Mouse (Mus musculus) natural killer cell, adult 2 months (primary cell): ENCODE data around the gene Prkra.
"Not testable (repeated sequence)": the region's sequence is repeated elsewhere in the genome, so short reads cannot be mapped to it uniquely, and the experiment has no call there.

Experiments
- DNase-seq, 2 experiments: peaks; one replicate each; pipeline ENCODE4 v3.0.0; 2022; ENCODE audit warnings: low spot score in 2 of 2

Gene Prkra

DNA sequence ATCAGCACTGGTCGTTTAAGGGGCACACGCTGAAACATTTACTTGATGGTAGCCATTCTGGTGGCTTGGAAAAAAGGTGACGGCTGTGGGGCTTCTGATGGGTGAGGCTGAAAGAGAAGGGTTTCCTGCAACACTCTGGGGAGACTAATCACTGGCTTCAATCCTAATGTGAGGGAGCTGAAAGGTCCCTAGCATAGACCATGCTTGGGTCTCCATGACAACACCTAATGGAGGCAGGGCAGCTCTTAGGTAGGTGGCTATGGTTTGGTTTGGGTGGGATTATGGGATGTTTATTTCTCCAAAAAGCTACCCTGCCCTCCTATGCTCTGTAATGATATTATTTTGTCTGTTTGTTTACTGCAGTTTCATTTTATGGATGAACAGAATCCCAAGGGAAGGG lies 7.6 kb upstream of the Prkra start:
- no peak for DNase-seq

DNA sequence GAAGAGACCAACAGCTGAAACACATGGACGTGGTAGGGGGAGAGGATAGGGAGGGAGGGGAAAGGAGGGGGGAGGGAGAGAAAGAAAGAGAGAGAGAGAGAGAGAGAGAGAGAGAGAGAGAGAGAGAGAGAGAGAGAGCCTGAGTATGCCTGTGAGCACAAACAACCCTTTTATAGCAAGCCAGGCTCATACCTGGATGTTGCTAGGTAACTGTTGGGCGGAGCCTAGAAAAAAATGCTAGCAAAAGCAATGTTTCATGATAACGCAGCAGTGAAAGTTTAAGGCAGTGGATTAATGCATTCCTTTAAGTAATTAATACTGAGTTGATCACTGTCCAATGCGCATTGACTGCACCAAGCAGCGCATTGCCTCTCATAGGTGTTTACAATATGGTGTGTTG lies 6.8 kb upstream of the Prkra start:
- no peak for DNase-seq

GRCm38 (mm10) chr2:76653070-76653469 lies 5.3 kb upstream of the Prkra start:
- DNase-seq = no peak

DNA sequence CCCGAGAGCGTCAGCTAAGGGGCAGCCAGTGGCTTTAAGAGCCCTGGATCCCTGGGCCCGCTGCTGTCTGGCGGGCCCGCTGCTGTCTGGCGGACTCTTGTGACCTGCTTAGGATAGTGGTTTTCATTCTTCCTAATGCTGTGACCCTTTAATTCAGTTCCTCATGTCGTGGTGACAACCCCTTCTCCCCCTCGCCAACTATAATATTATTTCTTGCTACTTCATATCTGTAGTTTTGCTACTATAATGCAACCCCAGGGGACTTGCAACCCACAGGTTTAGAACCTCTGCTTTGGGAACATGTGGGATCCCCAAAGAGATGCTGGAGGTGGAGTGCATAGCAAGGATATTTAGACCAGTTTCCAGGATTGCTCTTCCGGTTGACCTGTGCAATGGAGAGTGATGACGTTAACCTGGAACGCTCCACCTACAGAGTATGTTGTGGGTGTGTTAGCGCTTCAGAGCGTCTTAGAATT lies 889 bp upstream of the Prkra start:
- no peak for DNase-seq

DNA sequence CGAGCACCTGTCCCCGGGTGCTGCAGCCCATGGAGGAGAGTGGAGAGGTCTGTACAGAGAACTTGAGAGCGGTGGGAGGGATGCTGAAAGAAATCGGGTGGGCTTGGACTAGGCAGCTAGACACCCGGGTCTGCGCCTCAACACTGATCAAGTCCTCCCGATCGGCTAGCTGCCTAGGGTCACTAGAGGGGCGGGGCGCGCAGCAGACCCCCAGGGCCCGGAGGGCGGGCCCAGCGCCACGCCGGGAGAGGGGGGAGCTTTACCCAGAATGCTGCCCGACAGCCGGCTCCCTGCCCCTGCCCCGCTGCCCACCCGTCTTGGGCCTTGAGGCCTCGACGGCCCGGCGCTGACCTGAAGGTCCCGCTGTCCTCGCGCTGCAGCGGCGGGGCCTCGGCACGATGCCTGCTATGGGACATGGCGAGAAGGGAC lies 360 bp downstream of the Prkra start:
- DNase-seq = no peak

DNA sequence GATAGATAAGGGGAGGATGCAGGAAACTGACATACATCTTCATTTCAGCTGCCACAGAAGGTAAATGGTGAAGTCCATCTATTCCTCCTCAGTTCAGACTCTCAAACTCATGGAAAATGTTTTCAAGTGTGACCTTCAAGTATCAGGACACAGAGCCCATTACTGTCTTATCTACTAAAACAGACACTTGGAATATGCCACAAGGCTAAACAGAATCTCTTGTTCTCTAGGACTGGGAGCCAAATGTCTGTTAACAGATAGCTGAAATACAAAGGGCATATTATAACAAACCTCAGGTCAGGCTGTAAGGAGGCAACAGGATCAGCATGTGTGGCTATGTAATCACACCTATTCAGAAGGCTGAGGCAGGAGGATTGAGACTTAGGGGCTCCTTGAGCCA lies 4.0 kb downstream of the Prkra start:
- no peak for DNase-seq

- DNase-seq = no peak
These were observed 8.2 kb downstream of the Prkra start for GRCm38 (mm10) chr2:76639637-76640036.

- no peak for DNase-seq
These were observed 16.2 kb downstream of the Prkra start for GRCm38 (mm10) chr2:76631600-76631999.

DNA sequence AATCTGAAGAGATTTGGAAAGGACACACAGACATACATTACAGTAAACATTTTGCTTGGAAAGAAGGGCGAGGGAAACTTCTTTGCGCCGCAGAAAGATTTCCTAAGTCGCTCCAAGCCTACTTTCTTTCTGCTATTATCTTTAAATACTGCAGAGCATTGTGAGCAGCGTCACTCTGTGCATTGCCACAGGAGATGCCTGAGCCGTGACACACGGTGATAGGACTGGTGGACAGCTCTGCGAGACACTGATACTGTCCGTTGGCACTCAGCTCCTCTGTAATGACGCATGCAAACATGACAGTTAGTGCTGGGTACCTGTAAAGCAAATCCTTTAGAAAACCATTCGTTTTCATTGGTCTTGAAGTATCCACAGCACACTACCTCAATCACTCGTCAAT lies 17.5 kb downstream of the Prkra start:
- no peak for DNase-seq

DNA sequence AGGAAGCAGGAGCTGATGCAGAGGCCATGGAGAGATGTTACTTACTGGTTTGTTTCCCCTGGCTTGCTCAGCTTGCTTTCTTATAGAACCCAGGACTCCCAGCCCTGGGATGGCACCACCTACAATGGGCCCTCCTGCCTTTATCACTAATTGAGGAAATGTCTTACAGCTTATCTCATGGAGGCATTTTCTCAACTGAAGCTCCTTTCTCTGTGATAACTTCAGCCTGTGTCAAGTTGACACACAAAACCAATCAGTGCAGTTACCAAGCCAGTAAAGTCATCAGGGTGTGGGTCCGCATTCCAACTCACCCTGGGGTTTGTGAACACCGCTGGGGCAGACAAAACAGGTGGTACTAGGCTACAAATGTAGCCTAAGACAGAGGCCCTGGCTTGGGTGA lies 25.5 kb downstream of the Prkra start:
- DNase-seq = not testable (repeated sequence)

GRCm38 (mm10) chr2:76621724-76622123 lies 26.1 kb downstream of the Prkra start:
- no peak for DNase-seq

- DNase-seq = no peak
These were observed 27.6 kb downstream of the Prkra start for GRCm38 (mm10) chr2:76620188-76620587.

GRCm38 (mm10) chr2:76618078-76618477 lies 29.7 kb downstream of the Prkra start:
- DNase-seq = no peak

- no peak for DNase-seq
These were observed 35.8 kb downstream of the Prkra start for GRCm38 (mm10) chr2:76611996-76612395.

DNA sequence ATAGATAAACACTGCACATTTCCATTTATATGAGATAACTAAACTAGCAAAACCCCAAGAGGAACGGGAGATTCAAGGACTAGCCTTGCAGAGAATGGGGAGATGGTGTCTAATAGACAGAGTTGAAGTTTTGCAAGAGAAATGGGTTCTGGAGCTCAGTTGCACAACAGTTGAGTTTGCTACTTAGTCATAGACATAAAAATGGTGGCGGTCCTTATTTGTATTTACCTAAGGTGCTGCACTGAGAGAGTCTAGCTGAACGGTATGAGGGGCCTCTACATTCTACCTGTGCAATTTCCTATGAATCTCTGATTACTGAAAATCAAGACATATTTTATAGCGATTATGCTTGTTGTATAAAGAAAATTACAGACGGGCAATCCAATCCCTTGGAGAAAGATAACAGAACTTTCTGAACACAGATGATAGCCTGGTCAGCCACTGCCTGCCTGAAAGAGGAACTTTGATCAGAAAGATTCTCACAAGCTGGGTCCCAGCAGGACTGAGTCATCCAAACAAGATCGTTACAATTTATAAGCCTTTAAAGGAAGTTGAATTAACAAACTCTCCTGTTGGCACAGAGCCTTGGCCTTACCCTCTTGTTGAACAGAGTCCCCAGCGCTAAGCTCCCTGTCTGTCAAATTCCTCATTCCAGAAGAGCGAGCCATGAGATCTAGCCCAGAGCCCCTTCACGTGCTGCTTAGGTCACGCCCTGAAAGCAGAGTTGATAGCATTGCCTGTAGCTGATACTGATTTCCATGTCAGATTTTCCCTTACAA lies 37.3 kb downstream of the Prkra start:
- DNase-seq = no peak

GRCm38 (mm10) chr2:76606704-76607103 lies 41.1 kb downstream of the Prkra start:
- DNase-seq = no peak

DNA sequence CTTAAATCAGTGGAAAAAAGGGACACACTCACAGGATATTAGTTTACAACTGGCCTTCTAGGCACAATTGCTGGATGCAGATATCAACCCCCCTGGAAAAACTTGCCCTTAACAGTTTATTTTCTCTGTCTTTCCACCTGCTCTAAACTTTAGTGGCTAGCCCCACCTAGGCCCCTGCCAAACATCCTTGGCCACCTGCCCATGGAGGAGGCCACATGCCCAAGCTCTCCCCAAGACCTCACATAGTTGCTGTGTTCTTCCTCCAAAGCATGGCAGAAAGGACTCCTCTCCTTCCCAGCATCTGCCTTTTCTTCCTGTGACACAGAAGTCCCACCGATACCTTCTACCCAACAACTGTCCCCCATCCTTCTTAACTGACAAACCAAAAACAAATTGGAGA lies 45.6 kb downstream of the Prkra start:
- no peak for DNase-seq

DNA sequence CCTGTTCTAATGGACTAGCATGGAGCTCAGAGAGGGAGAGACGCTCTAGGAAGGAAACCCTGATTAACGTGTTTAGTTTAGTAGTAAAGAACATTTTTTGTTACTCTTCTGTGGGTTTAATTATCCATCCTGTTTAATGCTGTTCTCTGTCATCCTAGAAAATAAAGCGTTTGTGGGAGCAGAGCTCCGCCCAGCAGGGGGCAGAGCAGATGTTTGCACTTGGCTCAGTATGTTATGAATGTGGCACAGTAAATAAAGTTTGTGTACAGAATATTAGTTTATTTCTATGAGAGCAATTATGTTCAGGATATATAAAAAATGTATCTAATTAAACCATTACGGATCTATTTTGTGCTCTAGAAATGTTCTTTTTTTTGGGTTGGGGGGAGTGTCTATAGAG lies 48.6 kb downstream of the Prkra start:
- no peak for DNase-seq

- DNase-seq = no peak
These were observed 50.3 kb downstream of the Prkra start for GRCm38 (mm10) chr2:76597521-76597920.

DNA sequence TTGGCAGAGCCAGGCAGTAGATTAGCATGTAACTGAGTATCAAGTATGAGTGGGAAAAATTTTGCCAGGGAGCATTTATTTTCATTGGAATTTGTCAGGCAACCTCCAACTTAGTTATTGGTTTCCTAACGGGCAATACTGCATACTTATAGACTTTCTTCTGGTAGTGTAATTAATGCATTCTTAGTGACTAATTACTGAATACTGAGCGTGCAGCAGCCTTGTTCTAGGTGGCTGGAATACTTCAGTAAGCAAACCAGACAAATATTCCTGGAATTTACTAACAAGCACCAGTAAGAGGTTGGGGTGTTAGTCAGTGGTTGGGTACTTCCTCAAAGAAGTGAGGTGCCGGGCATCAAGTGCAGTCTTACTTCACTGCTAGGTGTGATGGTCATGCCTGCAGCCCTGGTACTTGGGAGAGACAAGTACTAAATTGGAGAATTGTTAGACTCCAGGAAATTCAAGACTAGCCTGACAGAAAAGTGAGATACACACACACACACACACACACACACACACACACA lies 55.4 kb downstream of the Prkra start:
- DNase-seq = no peak

- DNase-seq = no peak
These were observed 57.6 kb downstream of the Prkra start for GRCm38 (mm10) chr2:76590221-76590620.

DNA sequence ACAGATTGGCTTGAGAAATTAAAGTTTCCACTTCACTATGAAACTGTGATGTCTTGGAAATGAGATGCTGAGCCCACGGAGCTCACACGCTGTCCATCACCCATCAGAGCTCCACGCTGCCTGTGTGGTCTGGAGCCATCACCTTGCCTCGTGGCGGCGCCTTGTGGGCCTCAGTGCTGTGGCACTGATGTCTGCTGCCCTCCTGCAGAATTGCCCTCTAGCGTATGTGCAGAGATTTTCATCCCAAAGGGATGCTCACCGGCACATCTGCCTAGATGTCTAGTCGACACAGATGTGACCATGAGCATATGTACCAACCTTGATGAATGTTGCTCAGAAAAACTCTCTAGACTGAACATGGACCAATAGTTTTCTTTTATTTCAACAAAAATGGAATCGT lies 60.9 kb downstream of the Prkra start:
- no peak for DNase-seq

- DNase-seq = no peak
These were observed 62.7 kb downstream of the Prkra start for GRCm38 (mm10) chr2:76585090-76585489.
